ENCODE assay signal across 10 mouse cellular contexts in genomic region chr6:145361109-145361694, GRCm38 (mm10).
A peak's percentile ranks its signal among the peaks of the same experiment; 100 is the strongest.
DNase-seq lines count a peak whose midpoint lies in the region; ATAC-seq and TF ChIP-seq lines count a peak whose summit lies in the region.
"Had no signal": no experiment of that assay in that cellular context is flagged by ENCODE, and none has a peak within 500 bp of the region (broad histone marks: within the 10 kb centered on the region; RNA-seq: fewer than 3 reads in every experiment).

No protein-coding gene starts in this region.

- no peak for TF ChIP-seq CTCF in kidney, adult 2 months (conservative IDR thresholded peaks at IDR 0.05; ENCODE audit: insufficient read depth, insufficient read length, low read depth, low read length)

- peaks cover 5% of the 10 kb centered on the region; the same call in 1 of the 2 replicates for H3K27me3 ChIP-seq in embryonic facial prominence, embryonic 10.5 days (replicated peaks; ENCODE audit: low read depth, poor library complexity, severe bottlenecking)
- H3K27me3 ChIP-seq in kidney, adult 2 months (replicated peaks; ENCODE audit: control insufficient read depth, insufficient read depth, low read length), result no peaks in the 10 kb centered on the region
- no peaks in the 10 kb centered on the region for H3K27me3 ChIP-seq in limb, embryonic 15.5 days

- 61% methylated on average over 12 of the region's 12 CpGs for WGBS in embryonic facial prominence, embryonic 10.5 days
- 76% methylated on average over 12 of the region's 12 CpGs for WGBS in kidney, adult 2 months
- 66% methylated on average over 12 of the region's 12 CpGs for WGBS in limb, embryonic 15.5 days

- 0 out of 2 replicates have a peak, but pooled peaks cover under 1% of the 10 kb centered on the region for H3K9me3 ChIP-seq in embryonic facial prominence, embryonic 10.5 days
- H3K9me3 ChIP-seq in limb, embryonic 15.5 days, result no peaks in the 10 kb centered on the region

- peak overlapping the region; percentile 67; the same call in 1 of the 2 replicates for H3K27ac ChIP-seq in embryonic facial prominence, embryonic 10.5 days (replicated peaks)
- no peak overlapping the region for H3K27ac ChIP-seq in kidney, adult 2 months (ENCODE audit: insufficient read depth, low read depth, low read length)
- H3K27ac ChIP-seq in limb, embryonic 15.5 days, result 0 out of 2 replicates have a peak overlapping the region, but pooled peaks have one; percentile 1

- no peak overlapping the region for H3K4me3 ChIP-seq in embryonic facial prominence, embryonic 10.5 days
- no peak overlapping the region for H3K4me3 ChIP-seq in kidney, adult 2 months (ENCODE audit: insufficient read depth, low read depth, low read length)
- no peak overlapping the region for H3K4me3 ChIP-seq in limb, embryonic 15.5 days

- H3K4me2 ChIP-seq in limb, embryonic 15.5 days, result no peak overlapping the region

- no peak overlapping the region for H3K9ac ChIP-seq in limb, embryonic 15.5 days
- H3K9ac ChIP-seq: forebrain, postnatal 0 days had no signal

- no peaks in the 10 kb centered on the region for H3K36me3 ChIP-seq in embryonic facial prominence, embryonic 10.5 days (replicated peaks)
- no peaks in the 10 kb centered on the region for H3K36me3 ChIP-seq in kidney, adult 2 months (ENCODE audit: control insufficient read depth, insufficient read depth, low read length)
- H3K36me3 ChIP-seq in limb, embryonic 15.5 days, result no peaks in the 10 kb centered on the region

- no peak for DNase-seq in embryonic facial prominence, embryonic 10.5 days (ENCODE audit: low spot score)
- peak; percentile 42 for DNase-seq in kidney, adult 2 months
- DNase-seq in lung, postnatal 4 days, result peak; percentile 27 to 63
- DNase-seq in left cerebral cortex, adult 8-10 months (ENCODE audit: low spot score in 2 of 2), result no peak
- no peak for DNase-seq in cerebellum, postnatal 14 days
- DNase-seq in frontal cortex, postnatal 10 days (ENCODE audit: low spot score in 2 of 2), result no peak
- no peak for DNase-seq in heart, adult 8-10 months (ENCODE audit: low spot score)
- DNase-seq: forebrain, postnatal 0 days; spleen, adult 18-20 months had no signal

- no peak for ATAC-seq in limb, embryonic 15.5 days (ENCODE audit: insufficient number of reproducible peaks, low FRiP score, low TSS enrichment, low read depth)
- ATAC-seq: forebrain, postnatal 0 days had no signal

- TF ChIP-seq POLR2A in kidney, adult 2 months (IDR thresholded peaks at IDR 0.05; ENCODE audit: low read depth, low read length), result no peak

- H3K4me1 ChIP-seq in embryonic facial prominence, embryonic 10.5 days, result peaks cover 59% of the 10 kb centered on the region
- no peaks in the 10 kb centered on the region for H3K4me1 ChIP-seq in kidney, adult 2 months (ENCODE audit: control insufficient read depth, insufficient read depth, low read length)
- peaks cover 50% of the 10 kb centered on the region for H3K4me1 ChIP-seq in limb, embryonic 15.5 days

Comparison
In these comparisons a context has a peak if more than half of its experiments do, and no peak if none do; other contexts are left out.
1. DNase-seq: peak in kidney, adult 2 months (single experiment) and lung, postnatal 4 days (2 of 2); none in embryonic facial prominence, embryonic 10.5 days (single experiment), left cerebral cortex, adult 8-10 months (0 of 2), cerebellum, postnatal 14 days (0 of 2), frontal cortex, postnatal 10 days (0 of 2) and heart, adult 8-10 months (single experiment).